Mouse (Mus musculus) limb, embryonic 15.5 days (tissue): ENCODE data around the gene Pim3. TPM values are rescaled to one million over a fixed set of nuclear protein-coding genes. Genes with fewer than 3 reads are reported as not detected.

ENCODE experiments used
- ATAC-seq: fragments of 200-750 bp; cut with Nextera tagmentation; 2 replicates; pipeline ENCODE4 v1.8.0; 2017; ENCODE audit warnings: low read depth, moderate TSS enrichment; ENCODE audit not compliant: insufficient number of reproducible peaks, low FRiP score, low TSS enrichment
- H3K27ac ChIP-seq: fragments of 300-500 bp; sonication (generic); 2 replicates; pipeline ENCODE4 v1.5.1; 2015; ENCODE audit warnings: moderate library complexity, mild to moderate bottlenecking, inconsistent platforms
- H3K27me3 ChIP-seq: fragments of 300-500 bp; sonication (generic); 2 replicates; pipeline ENCODE4 v1.6.1; 2015; ENCODE audit warnings: inconsistent platforms
- H3K36me3 ChIP-seq: fragments of 300-500 bp; sonication (generic); 2 replicates; pipeline ENCODE4 v1.6.1; 2015; ENCODE audit warnings: inconsistent platforms
- H3K4me1 ChIP-seq: fragments of 300-500 bp; sonication (generic); 2 replicates; pipeline ENCODE4 v1.6.1; 2015; ENCODE audit warnings: inconsistent platforms
- H3K4me2 ChIP-seq: fragments of 300-500 bp; sonication (generic); 2 replicates; pipeline ENCODE4 v1.6.1; 2015; ENCODE audit warnings: mild to moderate bottlenecking, inconsistent platforms
- H3K4me3 ChIP-seq: fragments of 300-500 bp; sonication (generic); 2 replicates; pipeline ENCODE4 v1.5.1; 2015; ENCODE audit warnings: mild to moderate bottlenecking, inconsistent platforms
- H3K9ac ChIP-seq: fragments of 300-500 bp; sonication (generic); 2 replicates; pipeline ENCODE4 v1.6.1; 2015; ENCODE audit warnings: inconsistent platforms
- H3K9me3 ChIP-seq: fragments of 300-500 bp; sonication (generic); 2 replicates; pipeline ENCODE4 v1.6.1; 2016; ENCODE audit warnings: inconsistent platforms
- WGBS: fragments of 180-500 bp; shearing (Covaris S2); methylation state at CpG from one replicate; pipeline ENCODE4 v1.1.7; 2015; 5-methylcytosine and 5-hydroxymethylcytosine counted together
- polyA plus RNA-seq: library from polyadenylated mRNA; unstranded; fragments of >200 nt; fragmentation: Nextera tagmentation; extraction: Ambion mirVana; gene quantifications from 2 replicates; pipeline ENCODE4 v1.2.1, GENCODE M21; 2015

Gene Pim3
- polyA plus RNA-seq, 1 experiment from 2014 or later: 52.9 TPM

DNA sequence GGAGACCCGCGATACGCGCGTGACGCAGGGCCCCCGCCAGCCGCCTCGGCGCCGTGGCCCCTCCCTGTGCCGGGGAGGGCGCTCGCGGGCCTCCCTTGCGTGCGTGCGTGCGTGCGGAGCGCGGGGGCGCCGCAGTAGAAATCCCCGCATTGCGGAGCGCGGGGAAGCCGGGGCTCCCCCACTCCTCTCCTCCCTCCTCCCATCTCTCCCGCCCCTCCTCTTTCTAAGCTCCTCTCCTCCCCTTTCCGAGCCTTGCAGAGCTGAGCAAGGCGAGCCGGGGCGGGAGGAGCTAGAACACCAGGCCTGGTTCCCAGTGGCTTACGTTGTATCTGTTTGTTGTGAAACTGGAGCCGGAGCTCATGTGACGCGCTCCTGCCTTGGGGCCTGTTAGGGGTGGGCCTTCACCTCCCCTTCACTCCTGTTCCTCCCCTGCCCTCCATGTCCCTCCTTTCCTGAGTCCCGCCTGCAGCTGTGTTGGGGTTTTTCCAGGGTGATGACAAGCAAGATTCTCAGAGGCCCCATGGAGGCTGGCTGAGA is 1.8 kb downstream of the Pim3 start:
- Histone ChIP-seq H3K27me3 (no peaks in the 10 kb centered on the region), H3K9ac (peak overlapping the region; percentile 82), H3K4me2 (peak overlapping the region; percentile 93), H3K36me3 (peaks cover 23% of the 10 kb centered on the region), H3K9me3 (no peaks in the 10 kb centered on the region), H3K4me3 (peak overlapping the region; percentile 88), H3K4me1 (peaks cover 59% of the 10 kb centered on the region), H3K27ac (peak overlapping the region; percentile 96)
- under 1% methylated on average over 31 of the region's 39 CpGs for WGBS
- peak; percentile 78 for ATAC-seq

DNA sequence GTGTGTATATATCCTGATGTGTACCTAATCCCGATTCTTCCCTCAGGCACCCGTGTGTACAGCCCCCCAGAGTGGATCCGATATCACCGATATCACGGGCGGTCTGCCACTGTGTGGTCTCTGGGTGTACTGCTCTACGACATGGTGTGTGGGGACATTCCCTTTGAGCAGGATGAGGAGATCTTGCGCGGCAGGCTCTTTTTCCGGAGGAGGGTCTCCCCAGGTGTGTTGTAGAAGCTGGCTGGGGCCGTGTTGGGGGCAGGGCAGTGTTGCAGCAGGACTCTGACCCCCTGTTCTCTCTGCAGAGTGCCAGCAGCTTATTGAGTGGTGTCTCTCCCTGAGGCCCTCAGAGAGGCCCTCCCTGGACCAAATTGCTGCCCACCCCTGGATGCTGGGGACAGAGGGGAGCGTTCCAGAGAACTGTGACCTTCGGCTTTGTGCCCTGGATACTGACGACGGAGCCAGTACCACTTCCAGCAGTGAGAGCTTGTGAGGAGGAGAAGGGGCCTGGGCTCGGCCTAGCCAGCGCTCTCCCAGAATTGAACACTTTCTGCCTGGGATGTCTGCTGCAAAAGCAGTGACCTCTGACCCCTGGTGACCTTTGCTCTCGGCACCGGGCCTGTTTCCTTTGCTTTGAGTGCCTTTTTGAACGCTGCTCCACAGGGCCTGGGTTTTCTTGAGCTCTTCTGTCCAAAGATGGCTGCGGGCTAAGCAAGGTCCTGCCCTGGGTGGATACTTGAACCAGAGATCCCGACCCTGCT is 2.5 kb downstream of the Pim3 start:
- Histone ChIP-seq H3K9me3 (no peaks in the 10 kb centered on the region), H3K4me3 (peak overlapping the region; percentile 88), H3K9ac (peak overlapping the region; percentile 82; the same call in 1 of the 2 replicates), H3K4me1 (peaks cover 59% of the 10 kb centered on the region), H3K4me2 (peak overlapping the region; percentile 93), H3K36me3 (peaks cover 23% of the 10 kb centered on the region), H3K27me3 (no peaks in the 10 kb centered on the region), H3K27ac (peak overlapping the region; percentile 75)
- 37% methylated on average over 22 of the region's 22 CpGs for WGBS
- peak; percentile 20; the same call in 1 of the 2 replicates for ATAC-seq

DNA sequence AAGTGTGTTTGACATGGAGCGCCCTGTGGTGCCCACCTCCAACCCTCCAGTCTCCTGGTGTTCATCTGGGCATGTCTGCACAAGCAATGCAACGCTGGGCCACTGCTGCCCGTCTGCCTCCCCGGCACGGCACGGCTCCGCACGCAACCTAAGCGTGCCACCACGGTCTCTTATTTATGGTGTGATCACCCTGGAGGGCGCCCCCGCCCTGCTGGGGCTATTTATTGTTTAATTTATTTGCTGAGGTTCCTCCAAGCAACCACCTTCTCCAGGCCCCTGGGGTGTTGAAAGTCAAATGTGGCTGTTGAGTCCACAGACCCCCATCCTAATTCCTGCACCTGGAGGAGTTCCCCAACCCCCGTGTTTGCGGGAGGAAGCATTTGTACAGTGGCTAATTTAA is 3.1 kb downstream of the Pim3 start:
- ATAC-seq: no peak
- Histone ChIP-seq H3K36me3 (peaks cover 23% of the 10 kb centered on the region), H3K9ac (no peak overlapping the region), H3K4me1 (peaks cover 59% of the 10 kb centered on the region), H3K4me3 (peak overlapping the region; percentile 88; the same call in 1 of the 2 replicates), H3K9me3 (no peaks in the 10 kb centered on the region), H3K27ac (no peak overlapping the region), H3K27me3 (no peaks in the 10 kb centered on the region), H3K4me2 (peak overlapping the region; percentile 93)
- WGBS: 79% methylated on average over 14 of the region's 14 CpGs

DNA sequence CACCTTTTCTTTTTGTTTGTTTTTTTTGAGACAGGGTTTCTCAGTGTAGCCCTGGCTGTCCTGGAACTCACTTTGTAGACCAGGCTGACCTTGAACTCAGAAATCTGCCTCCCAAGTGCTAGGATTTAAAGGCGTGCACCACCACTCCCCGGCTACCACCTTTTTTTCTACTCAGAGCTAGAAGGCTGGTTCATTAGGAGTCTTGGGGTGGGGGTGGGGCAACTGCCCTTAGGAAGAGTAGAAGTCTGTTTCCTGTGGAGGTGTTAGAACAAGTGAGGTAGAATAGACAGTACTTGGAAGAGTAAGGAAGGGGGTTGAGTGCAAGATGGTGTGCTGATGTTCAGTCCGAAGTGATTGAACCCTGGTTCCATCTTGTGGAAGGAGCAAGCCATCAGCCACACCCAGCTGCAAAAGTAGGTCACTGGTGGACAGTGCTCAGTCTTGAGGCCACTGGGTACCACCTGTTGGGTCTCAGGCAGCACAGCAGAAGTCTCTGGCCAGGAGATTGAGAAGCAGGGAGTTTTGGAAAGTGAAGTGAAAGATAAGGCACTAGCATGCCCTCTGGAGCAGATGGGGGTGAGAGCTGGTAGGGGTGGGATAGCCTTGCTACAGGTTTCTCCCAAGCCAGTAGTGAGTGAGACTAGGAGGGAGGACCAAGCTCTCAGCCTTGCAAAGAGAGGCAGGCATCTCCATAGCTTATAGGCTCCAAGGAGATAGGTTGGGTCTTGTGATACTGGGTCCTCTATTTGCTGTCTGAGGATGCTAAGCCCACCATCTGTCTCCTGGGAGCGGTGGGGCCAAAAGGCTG is 4.1 kb downstream of the Pim3 start:
- Histone ChIP-seq H3K4me1 (peaks cover 59% of the 10 kb centered on the region), H3K27ac (peak overlapping the region; percentile 69), H3K4me2 (no peak overlapping the region), H3K9me3 (no peaks in the 10 kb centered on the region), H3K36me3 (peaks cover 23% of the 10 kb centered on the region), H3K4me3 (no peak overlapping the region), H3K9ac (no peak overlapping the region), H3K27me3 (no peaks in the 10 kb centered on the region)
- 76% methylated on average over 4 of the region's 4 CpGs for WGBS
- no peak for ATAC-seq

DNA sequence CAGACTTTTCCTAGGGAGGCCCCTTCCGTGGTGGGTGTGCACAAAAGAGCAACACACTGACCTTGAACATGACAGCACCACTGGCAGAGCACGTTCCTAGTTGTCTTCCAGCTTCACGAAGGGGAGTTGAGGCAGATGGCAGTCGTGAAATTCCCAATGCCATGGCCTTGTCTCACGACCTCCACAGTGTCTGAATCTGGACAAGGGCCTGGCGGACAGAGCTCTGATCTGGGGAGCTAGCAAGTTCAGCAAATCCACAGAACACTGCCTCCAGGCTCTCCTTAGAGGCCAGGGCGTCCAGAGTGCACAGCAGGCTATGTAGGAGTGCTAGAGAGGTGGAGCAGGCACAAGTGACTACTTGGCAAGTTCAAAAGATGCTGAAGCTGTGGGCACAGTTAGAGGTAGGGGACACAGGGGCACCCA is 5.0 kb downstream of the Pim3 start:
- H3K27ac ChIP-seq: peak overlapping the region; percentile 69
- no peak overlapping the region for H3K4me2 ChIP-seq
- WGBS: 55% methylated on average over 7 of the region's 7 CpGs
- no peaks in the 10 kb centered on the region for H3K9me3 ChIP-seq
- H3K4me1 ChIP-seq: peaks cover 52% of the 10 kb centered on the region
- peaks cover 23% of the 10 kb centered on the region for H3K36me3 ChIP-seq
- no peaks in the 10 kb centered on the region for H3K27me3 ChIP-seq
- no peak overlapping the region for H3K4me3 ChIP-seq
- H3K9ac ChIP-seq: no peak overlapping the region
- ATAC-seq: no peak

DNA sequence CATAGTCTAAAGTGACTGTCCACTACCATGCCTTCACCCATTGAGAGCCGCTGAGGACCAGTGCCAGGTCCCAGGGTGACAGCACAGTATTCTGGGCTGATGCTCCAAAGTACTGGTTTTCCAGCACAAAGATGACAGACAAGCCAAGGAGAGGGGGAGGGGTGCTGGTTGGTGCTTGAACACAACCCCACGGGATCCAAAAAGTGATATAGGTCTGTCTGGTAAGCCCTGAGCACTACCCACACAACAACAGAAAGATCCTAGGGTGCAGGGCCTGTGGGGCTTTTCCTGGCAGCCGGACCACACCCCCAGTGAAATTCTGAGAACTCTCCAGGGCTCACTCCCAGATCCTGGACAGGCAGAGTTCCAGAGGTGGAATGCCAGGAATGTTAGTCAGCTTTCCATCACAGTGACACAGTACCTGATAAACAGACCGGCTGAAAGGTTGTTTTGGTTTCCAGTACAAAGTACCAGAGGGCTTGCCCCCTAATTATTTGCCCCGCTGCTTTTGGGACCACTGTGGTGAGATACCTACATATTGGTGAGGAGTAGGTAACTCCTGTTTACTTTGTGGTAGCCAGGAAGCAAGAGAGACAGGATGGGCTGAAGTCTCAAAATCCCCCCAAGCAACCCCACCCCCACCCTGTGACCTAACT is 5.5 kb downstream of the Pim3 start:
- Histone ChIP-seq H3K4me3 (no peak overlapping the region), H3K27ac (peak overlapping the region; percentile 69), H3K9me3 (no peaks in the 10 kb centered on the region), H3K4me2 (no peak overlapping the region), H3K4me1 (peaks cover 52% of the 10 kb centered on the region), H3K36me3 (peaks cover 23% of the 10 kb centered on the region), H3K27me3 (no peaks in the 10 kb centered on the region), H3K9ac (no peak overlapping the region)
- 24% methylated on average over 5 of the region's 5 CpGs for WGBS
- no peak for ATAC-seq

DNA sequence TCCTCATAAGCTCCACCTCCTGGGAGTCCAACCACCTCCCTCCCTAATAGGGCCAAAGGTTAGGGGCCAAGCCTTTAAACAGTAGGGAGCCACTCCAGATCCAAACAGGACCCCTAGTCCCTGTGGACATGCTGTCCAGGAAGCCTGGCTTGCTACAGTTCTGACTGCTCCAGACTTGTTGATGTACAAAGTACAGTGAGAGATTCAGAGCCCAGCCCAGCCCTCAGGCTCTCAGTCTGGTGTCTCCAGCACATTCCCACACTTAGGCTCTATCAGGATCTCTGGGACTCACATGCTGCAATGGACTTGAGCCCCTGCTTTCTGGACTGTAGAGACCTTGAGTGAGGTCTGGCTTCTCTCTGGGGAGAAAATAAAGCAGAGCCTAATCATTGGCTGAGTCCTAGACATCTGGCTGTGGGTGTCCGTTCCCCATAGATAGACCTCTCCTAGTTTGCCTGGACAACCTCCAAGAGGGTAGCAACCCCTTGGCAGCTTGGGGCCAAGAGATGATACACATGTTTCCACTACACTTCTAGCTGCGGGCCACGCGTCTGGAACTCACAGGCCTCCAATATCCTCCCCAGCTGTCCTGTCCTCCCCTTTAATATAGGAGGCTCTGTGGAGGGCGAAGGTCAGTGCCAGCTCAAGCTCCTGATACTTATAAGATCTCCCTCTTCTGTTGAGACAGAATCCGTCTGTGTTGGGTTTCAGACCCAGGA is 6.2 kb downstream of the Pim3 start:
- Histone ChIP-seq H3K4me2 (no peak overlapping the region), H3K9ac (no peak overlapping the region), H3K36me3 (peaks cover 23% of the 10 kb centered on the region), H3K9me3 (no peaks in the 10 kb centered on the region), H3K27ac (peak overlapping the region; percentile 69), H3K4me1 (peaks cover 46% of the 10 kb centered on the region), H3K27me3 (no peaks in the 10 kb centered on the region), H3K4me3 (no peak overlapping the region)
- ATAC-seq: no peak
- WGBS: 76% methylated on average over 6 of the region's 6 CpGs

DNA sequence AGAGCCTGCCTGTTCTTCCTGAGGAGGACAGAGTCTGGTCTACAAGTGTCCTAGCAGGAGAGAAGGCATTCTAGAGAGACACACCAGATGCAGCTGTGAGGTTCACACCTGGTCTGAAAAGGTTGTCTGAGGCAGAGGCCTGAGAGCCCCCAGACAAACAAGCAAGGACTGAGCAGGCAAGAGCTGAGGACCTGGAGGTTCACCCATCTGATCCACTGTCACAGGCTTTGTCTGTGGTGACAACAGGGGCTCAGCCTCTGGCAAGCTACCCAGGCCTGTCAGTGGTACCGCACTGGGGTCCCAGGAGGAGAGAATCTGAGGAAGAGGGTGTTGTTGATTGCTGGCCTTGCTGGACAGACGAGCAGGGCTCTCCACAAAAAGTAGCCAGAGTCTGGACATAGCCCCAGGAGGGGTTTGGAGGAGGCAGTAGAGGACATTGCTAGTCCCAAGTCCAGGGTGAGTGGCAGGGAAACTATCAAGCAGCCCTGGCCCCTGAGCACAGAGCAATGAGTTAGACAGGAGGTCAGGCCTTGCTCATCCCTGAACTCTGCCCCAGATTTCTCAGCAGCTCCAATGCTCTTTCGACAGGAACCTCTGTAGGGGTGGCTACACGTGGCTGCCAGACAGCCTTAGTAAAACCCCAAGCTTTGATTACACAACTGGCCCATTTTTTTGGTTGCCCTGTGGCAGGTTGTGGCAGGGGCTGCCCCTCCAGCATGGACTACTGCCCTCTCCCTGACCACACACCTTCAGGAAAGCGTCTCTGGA is 8.6 kb downstream of the Pim3 start:
- no peak overlapping the region for H3K9ac ChIP-seq
- peaks cover 9% of the 10 kb centered on the region; the same call in 1 of the 2 replicates for H3K36me3 ChIP-seq
- H3K27me3 ChIP-seq: no peaks in the 10 kb centered on the region
- no peaks in the 10 kb centered on the region for H3K9me3 ChIP-seq
- H3K4me2 ChIP-seq: no peak overlapping the region
- 67% methylated on average over 5 of the region's 5 CpGs for WGBS
- H3K4me3 ChIP-seq: no peak overlapping the region
- no peak overlapping the region for H3K27ac ChIP-seq
- peaks cover 27% of the 10 kb centered on the region for H3K4me1 ChIP-seq
- ATAC-seq: no peak

DNA sequence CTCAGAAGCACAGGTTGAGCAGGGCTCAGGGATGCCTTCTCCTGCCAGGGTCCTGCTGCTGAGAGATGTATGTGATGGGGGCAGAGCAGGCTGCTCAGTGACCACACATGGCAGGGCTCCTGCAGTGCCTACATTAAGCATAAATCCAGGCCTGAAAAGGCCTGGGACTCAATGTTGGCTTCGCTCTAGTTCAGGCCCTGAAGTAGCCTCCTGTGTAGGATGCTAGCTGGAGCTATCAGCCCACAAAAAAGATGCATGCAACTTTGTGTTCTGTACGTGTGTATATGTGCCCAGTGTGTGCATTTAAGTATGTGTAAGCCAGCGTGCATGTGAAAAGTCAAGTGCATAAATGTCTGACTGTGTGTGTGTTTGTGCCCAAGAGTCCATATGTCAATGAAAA is 12.1 kb downstream of the Pim3 start:
- H3K4me1 ChIP-seq: peaks cover 8% of the 10 kb centered on the region
- H3K9me3 ChIP-seq: no peaks in the 10 kb centered on the region
- WGBS: 94% methylated on average over 3 of the region's 3 CpGs
- no peak overlapping the region for H3K9ac ChIP-seq
- ATAC-seq: no peak
- no peak overlapping the region for H3K27ac ChIP-seq
- H3K27me3 ChIP-seq: no peaks in the 10 kb centered on the region
- no peaks in the 10 kb centered on the region for H3K36me3 ChIP-seq
- H3K4me2 ChIP-seq: no peak overlapping the region
- no peak overlapping the region for H3K4me3 ChIP-seq

DNA sequence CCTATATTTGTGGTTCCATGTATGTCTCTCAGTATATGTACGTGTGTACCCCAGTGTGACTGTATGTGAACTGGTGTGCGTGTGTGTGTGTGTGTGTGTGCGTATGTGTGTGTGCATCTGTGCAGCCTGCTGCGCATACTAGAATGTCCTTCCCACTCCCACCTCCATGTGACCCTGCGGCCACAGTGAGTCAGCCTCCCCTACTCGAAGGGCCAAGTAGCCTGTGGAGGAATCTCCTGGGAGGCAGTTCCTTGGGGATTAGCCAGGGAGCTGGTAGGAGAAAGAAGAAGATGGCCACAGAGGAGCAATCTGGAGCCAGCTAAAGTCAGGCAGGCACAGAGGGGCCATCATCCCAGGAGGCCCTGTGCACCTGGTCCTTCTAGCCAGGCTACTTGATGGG is 12.5 kb downstream of the Pim3 start:
- 79% methylated on average over 6 of the region's 6 CpGs for WGBS
- Histone ChIP-seq H3K4me1 (peaks cover 8% of the 10 kb centered on the region), H3K4me2 (no peak overlapping the region), H3K27me3 (no peaks in the 10 kb centered on the region), H3K4me3 (no peak overlapping the region), H3K36me3 (no peaks in the 10 kb centered on the region), H3K9ac (no peak overlapping the region), H3K9me3 (no peaks in the 10 kb centered on the region), H3K27ac (no peak overlapping the region)
- no peak for ATAC-seq
